12 mouse cellular contexts compared by ENCODE assay signal in the genomic region with DNA sequence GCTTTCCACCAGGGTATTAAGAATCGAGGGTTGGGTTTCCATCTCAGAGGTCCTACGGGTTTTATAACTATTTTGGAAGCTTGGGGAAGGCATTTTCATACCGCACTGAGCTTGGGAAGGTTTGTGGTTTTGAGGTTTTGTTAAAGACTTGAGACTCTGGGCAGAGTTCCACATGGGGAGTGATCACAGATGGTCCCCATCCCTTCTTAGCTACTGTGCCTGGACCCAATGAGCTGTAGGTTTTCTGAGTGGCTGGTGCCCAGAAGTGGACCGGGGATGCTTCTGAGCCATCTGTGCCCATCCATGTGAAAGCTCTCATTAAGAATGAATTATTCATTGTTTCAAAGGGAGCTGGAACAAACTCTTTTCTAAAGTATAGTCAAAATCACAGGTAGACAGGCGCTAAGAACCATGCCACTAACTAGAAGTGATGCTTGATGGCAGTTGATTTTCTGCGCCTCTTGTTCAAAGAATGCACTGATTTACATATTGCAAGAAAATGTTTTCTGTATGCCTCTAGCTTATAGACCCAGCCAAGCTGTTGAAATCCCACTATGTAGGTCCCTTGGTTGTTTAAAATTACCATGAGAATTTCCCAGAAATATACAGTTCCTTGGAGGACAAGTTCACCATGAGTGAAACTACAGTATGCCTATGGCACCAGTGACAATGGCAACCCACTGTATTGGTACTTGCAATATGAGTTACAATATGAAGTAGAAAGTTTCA.
DNase-seq lines count a peak whose midpoint lies in the region; ATAC-seq lines count a peak whose summit lies in the region.
"Had no signal": no experiment of that assay in that cellular context is flagged by ENCODE, and none has a peak within 500 bp of the region (broad histone marks: within the 10 kb centered on the region; RNA-seq: fewer than 3 reads in every experiment).

No protein-coding gene starts in this region.

- H3K9ac ChIP-seq in forebrain, embryonic 13.5 days = no peak overlapping the region
- no peak overlapping the region for H3K9ac ChIP-seq in forebrain, embryonic 11.5 days (ENCODE audit: low read length)
- H3K9ac ChIP-seq: embryonic facial prominence, embryonic 13.5 days had no signal

- H3K4me2 ChIP-seq in forebrain, embryonic 13.5 days = no peak overlapping the region
- H3K4me2 ChIP-seq in forebrain, embryonic 11.5 days (ENCODE audit: low read depth, low read length, severe bottlenecking) = no peak overlapping the region
- H3K4me2 ChIP-seq: embryonic facial prominence, embryonic 13.5 days had no signal

- WGBS in forebrain, embryonic 13.5 days = 89% methylated on average over 6 of the region's 6 CpGs
- 88% methylated on average over 6 of the region's 6 CpGs for WGBS in forebrain, embryonic 11.5 days

- H3K9me3 ChIP-seq in forebrain, embryonic 13.5 days (replicated peaks) = no peaks in the 10 kb centered on the region
- H3K9me3 ChIP-seq in forebrain, embryonic 11.5 days (ENCODE audit: control insufficient read depth, low read length) = no peaks in the 10 kb centered on the region
- H3K9me3 ChIP-seq: embryonic facial prominence, embryonic 13.5 days had no signal

- intact Hi-C loops in left cerebral cortex, postnatal 25 days (cut with DNase I) = no loop called here

- no peaks in the 10 kb centered on the region for H3K27me3 ChIP-seq in forebrain, embryonic 13.5 days
- no peaks in the 10 kb centered on the region for H3K27me3 ChIP-seq in forebrain, embryonic 11.5 days (ENCODE audit: control insufficient read depth, insufficient read depth, low read length)
- H3K27me3 ChIP-seq: embryonic facial prominence, embryonic 13.5 days had no signal

- H3K36me3 ChIP-seq in forebrain, embryonic 13.5 days (ENCODE audit: poor library complexity, severe bottlenecking) = 0 out of 2 replicates have a peak, but pooled peaks cover 3% of the 10 kb centered on the region
- H3K36me3 ChIP-seq in forebrain, embryonic 11.5 days (ENCODE audit: control insufficient read depth, insufficient read depth, low read length) = no peaks in the 10 kb centered on the region
- H3K36me3 ChIP-seq: embryonic facial prominence, embryonic 13.5 days had no signal

- no peaks in the 10 kb centered on the region for H3K4me1 ChIP-seq in forebrain, embryonic 13.5 days
- H3K4me1 ChIP-seq in forebrain, embryonic 11.5 days (replicated peaks; ENCODE audit: control insufficient read depth, insufficient read depth, low read length) = no peaks in the 10 kb centered on the region

- peak; percentile 78; the same call in 1 of the 2 replicates for ATAC-seq in forebrain, embryonic 13.5 days
- ATAC-seq in forebrain, embryonic 11.5 days (replicated peaks; ENCODE audit: low FRiP score) = no peak
- ATAC-seq in megakaryocyte-erythroid progenitor cell, adult 5-6 weeks (replicated peaks; ENCODE audit: low FRiP score, low TSS enrichment, poor library complexity, severe bottlenecking) = no peak

- H3K27ac ChIP-seq in forebrain, embryonic 13.5 days = no peak overlapping the region
- no peak overlapping the region for H3K27ac ChIP-seq in forebrain, embryonic 11.5 days (ENCODE audit: low read depth, low read length)
- H3K27ac ChIP-seq: embryonic facial prominence, embryonic 13.5 days; heart, adult 2 months; stomach, postnatal 0 days had no signal

- H3K4me3 ChIP-seq in forebrain, embryonic 13.5 days = no peak overlapping the region
- no peak overlapping the region for H3K4me3 ChIP-seq in forebrain, embryonic 11.5 days (ENCODE audit: low read depth, low read length)
- H3K4me3 ChIP-seq: embryonic facial prominence, embryonic 13.5 days; heart, adult 2 months had no signal

- no peak for DNase-seq in forebrain, embryonic 11.5 days (ENCODE audit: low spot score)
- DNase-seq in cerebellum, adult 11-12 months = peak; percentile 94
- peak; percentile 29 to 59 for DNase-seq in frontal cortex, postnatal 10 days (ENCODE audit: low spot score in 2 of 2)
- DNase-seq in left cerebral cortex, postnatal 25 days (ENCODE audit: low spot score in 2 of 2) = peak; percentile 34 to 95
- DNase-seq in spleen, adult 12 weeks (ENCODE audit: low spot score) = no peak
- no peak for DNase-seq in gastrocnemius, postnatal 10 days
- DNase-seq: adrenal gland, postnatal 25 days; heart, adult 2 months had no signal

Comparison
In these comparisons a context has a peak if more than half of its experiments do, and no peak if none do; other contexts are left out.
1. DNase-seq: peak in cerebellum, adult 11-12 months (single experiment), frontal cortex, postnatal 10 days (2 of 2) and left cerebral cortex, postnatal 25 days (2 of 2); none in forebrain, embryonic 11.5 days (single experiment), spleen, adult 12 weeks (single experiment) and gastrocnemius, postnatal 10 days (single experiment).